Mouse (Mus musculus): ENCODE results near the gene Zw10. TPM values are rescaled to one million over a fixed set of nuclear protein-coding genes. Genes with fewer than 3 reads are reported as not detected.

Zw10 gene
- 1 to 10 TPM; 6.7 to 8.3 TPM for total RNA-seq (2021)
- long read RNA-seq, experiment 1, transcript Zw10-201 (16 exons, 2,863 nt): major isoform, 15 of 16 reads
- long read RNA-seq, experiment 1, partial matches to known transcripts: 1 of 16 reads
- long read RNA-seq, experiment 1, other reads (novel, unspliced or antisense): 0 of 16 reads
- long read RNA-seq, experiment 2, transcript Zw10-201 (16 exons, 2,863 nt): major isoform, 7 of 8 reads
- long read RNA-seq, experiment 2, partial matches to known transcripts: 0 of 8 reads
- long read RNA-seq, experiment 2, other reads (novel, unspliced or antisense): 1 of 8 reads

- peak; percentile 94 for DNase-seq (ENCODE audit: low spot score)
Observed at GRCm38 (mm10) chr9:49055333-49056205, at the start of gene Zw10. Gene Zw10, plus strand, starts transcription at chr9:49055613.

GRCm38 (mm10) chr9:49015824-49016223 lies 39.6 kb upstream of the Zw10 start:
- DNase-seq (ENCODE audit: low spot score): no peak

- no peak for DNase-seq (ENCODE audit: low spot score)
Observed at GRCm38 (mm10) chr9:49021289-49021688, 34.1 kb upstream of the Zw10 start.

- DNase-seq (ENCODE audit: low spot score): no peak
Observed at GRCm38 (mm10) chr9:49023956-49024355, 31.5 kb upstream of the Zw10 start.

- DNase-seq (ENCODE audit: low spot score): no peak
Observed at GRCm38 (mm10) chr9:49024529-49024928, 30.9 kb upstream of the Zw10 start.

GRCm38 (mm10) chr9:49034764-49035163 lies 20.6 kb upstream of the Zw10 start:
- peak; percentile 20 for DNase-seq (ENCODE audit: low spot score)

- DNase-seq (ENCODE audit: low spot score): no peak
Observed at GRCm38 (mm10) chr9:49050901-49051300, 4.5 kb upstream of the Zw10 start.

GRCm38 (mm10) chr9:49051349-49051748 lies 4.1 kb upstream of the Zw10 start:
- DNase-seq (ENCODE audit: low spot score): peak; percentile 69

- DNase-seq (ENCODE audit: low spot score): no peak
Observed at GRCm38 (mm10) chr9:49054028-49054427, 1.4 kb upstream of the Zw10 start.

GRCm38 (mm10) chr9:49076847-49077246 lies 21.4 kb downstream of the Zw10 start:
- peak; percentile 37 for DNase-seq (ENCODE audit: low spot score)

- no peak for DNase-seq (ENCODE audit: low spot score)
Observed at GRCm38 (mm10) chr9:49081107-49081506, 25.7 kb downstream of the Zw10 start, which contains the start of gene Tmprss5. Gene Tmprss5, plus strand, starts transcription at chr9:49081260.

GRCm38 (mm10) chr9:49081561-49081960 lies 26.1 kb downstream of the Zw10 start:
- DNase-seq (ENCODE audit: low spot score): peak; percentile 72

- DNase-seq (ENCODE audit: low spot score): no peak
Observed at GRCm38 (mm10) chr9:49087317-49087716, 31.9 kb downstream of the Zw10 start.

- no peak for DNase-seq (ENCODE audit: low spot score)
Observed at GRCm38 (mm10) chr9:49098871-49099270, 43.5 kb downstream of the Zw10 start.

- DNase-seq (ENCODE audit: low spot score): no peak
Observed at GRCm38 (mm10) chr9:49102328-49102727, 46.9 kb downstream of the Zw10 start.

- no peak for DNase-seq (ENCODE audit: low spot score)
Observed at GRCm38 (mm10) chr9:49109101-49109500, 53.7 kb downstream of the Zw10 start.

GRCm38 (mm10) chr9:49110476-49111220 lies 55.2 kb downstream of the Zw10 start:
- DNase-seq (ENCODE audit: low spot score): no peak

GRCm38 (mm10) chr9:49111296-49111695 lies 55.9 kb downstream of the Zw10 start:
- no peak for DNase-seq (ENCODE audit: low spot score)

- no peak for DNase-seq (ENCODE audit: low spot score)
Observed at GRCm38 (mm10) chr9:49118271-49118825, 62.9 kb downstream of the Zw10 start.

GRCm38 (mm10) chr9:49119759-49120158 lies 64.3 kb downstream of the Zw10 start:
- DNase-seq (ENCODE audit: low spot score): no peak

GRCm38 (mm10) chr9:49125706-49126105 lies 70.3 kb downstream of the Zw10 start:
- DNase-seq (ENCODE audit: low spot score): no peak
